Mouse (Mus musculus): ENCODE data around the gene Pbx1.

GRCm38 (mm10) chr1:168344262-168344661 lies 87.8 kb downstream of the Pbx1 start:
- no peak for TF ChIP-seq POLR2A (IDR thresholded peaks at IDR 0.05; ENCODE audit: low read depth, low read length)
- TF ChIP-seq CTCF (conservative IDR thresholded peaks at IDR 0.05; ENCODE audit: insufficient read depth, insufficient read length, low read depth, low read length) = no peak
